Mouse (Mus musculus): ENCODE measurements at regions not wholly inside any gene's neighbourhood (a gene's known extent, or its start where the extent isn't known, plus 50 kb on each side); places are given as distances from the start of the nearest gene placed in this dataset.

GRCm38 (mm10) chr13:47953776-47954175 is 307.3 kb upstream of the Id4 start:
- no peak overlapping the region for H3K4me2 ChIP-seq
- no peak overlapping the region for H3K4me3 ChIP-seq
- peaks cover 29% of the 10 kb centered on the region for H3K4me1 ChIP-seq (replicated peaks)
- H3K27ac ChIP-seq (replicated peaks) = no peak overlapping the region
- H3K27me3 ChIP-seq = no peaks in the 10 kb centered on the region
- H3K36me3 ChIP-seq = no peaks in the 10 kb centered on the region
- no peak overlapping the region for H3K9ac ChIP-seq
- ATAC-seq (ENCODE audit: low FRiP score, low read depth) = no peak
- no peaks in the 10 kb centered on the region for H3K9me3 ChIP-seq
- WGBS = 63% methylated on average over 7 of the region's 7 CpGs

- H3K36me3 ChIP-seq = no peaks in the 10 kb centered on the region
- H3K9me3 ChIP-seq = no peaks in the 10 kb centered on the region
- no peak for ATAC-seq (ENCODE audit: low FRiP score, low read depth)
- H3K9ac ChIP-seq = no peak overlapping the region
- 46% methylated on average over 10 of the region's 10 CpGs for WGBS
- H3K27ac ChIP-seq (replicated peaks) = no peak overlapping the region
- H3K4me2 ChIP-seq = peak overlapping the region; percentile 32; the same call in 1 of the 2 replicates
- peaks cover 26% of the 10 kb centered on the region for H3K4me1 ChIP-seq (replicated peaks)
- no peaks in the 10 kb centered on the region for H3K27me3 ChIP-seq
- H3K4me3 ChIP-seq = no peak overlapping the region
These were observed 305.5 kb upstream of the Id4 start for GRCm38 (mm10) chr13:47955504-47955903.

- Histone ChIP-seq H3K36me3 (no peaks in the 10 kb centered on the region), H3K27ac (replicated peaks) (no peak overlapping the region), H3K4me1 (replicated peaks) (peaks cover 15% of the 10 kb centered on the region), H3K9me3 (no peaks in the 10 kb centered on the region), H3K9ac (no peak overlapping the region), H3K4me3 (no peak overlapping the region), H3K27me3 (no peaks in the 10 kb centered on the region), H3K4me2 (no peak overlapping the region)
- no peak for ATAC-seq (ENCODE audit: low FRiP score, low read depth)
- WGBS = 62% methylated on average over 11 of the region's 11 CpGs
These were observed 303.4 kb upstream of the Id4 start for GRCm38 (mm10) chr13:47957662-47958061.

GRCm38 (mm10) chr13:47974216-47974615 is 286.8 kb upstream of the Id4 start:
- H3K4me1 ChIP-seq (replicated peaks) = peaks cover 11% of the 10 kb centered on the region; the same call in 1 of the 2 replicates

GRCm38 (mm10) chr13:47974756-47975515 is 286.1 kb upstream of the Id4 start:
- Histone ChIP-seq H3K27me3 (no peaks in the 10 kb centered on the region), H3K36me3 (no peaks in the 10 kb centered on the region), H3K9ac (no peak overlapping the region), H3K27ac (replicated peaks) (no peak overlapping the region), H3K4me1 (replicated peaks) (peaks cover 11% of the 10 kb centered on the region; the same call in 1 of the 2 replicates), H3K9me3 (no peaks in the 10 kb centered on the region), H3K4me3 (no peak overlapping the region), H3K4me2 (peak overlapping the region; percentile 20)
- no peak for ATAC-seq (ENCODE audit: low FRiP score, low read depth)
- WGBS = 82% methylated on average over 16 of the region's 16 CpGs

More at GRCm38 (mm10) chr13:47974216-47974615, 286.8 kb upstream of the Id4 start:
- no peak overlapping the region for H3K27ac ChIP-seq (replicated peaks)
- WGBS = 23% methylated on average over 12 of the region's 12 CpGs
- H3K36me3 ChIP-seq = no peaks in the 10 kb centered on the region
- H3K9me3 ChIP-seq = no peaks in the 10 kb centered on the region
- H3K27me3 ChIP-seq = no peaks in the 10 kb centered on the region
- no peak overlapping the region for H3K4me3 ChIP-seq
- H3K4me2 ChIP-seq = peak overlapping the region; percentile 20
- no peak for ATAC-seq (ENCODE audit: low FRiP score, low read depth)
- no peak overlapping the region for H3K9ac ChIP-seq

- Histone ChIP-seq H3K4me3 (no peak overlapping the region), H3K9ac (no peak overlapping the region), H3K27me3 (no peaks in the 10 kb centered on the region), H3K4me1 (replicated peaks) (peaks cover 4% of the 10 kb centered on the region; the same call in 1 of the 2 replicates), H3K27ac (replicated peaks) (no peak overlapping the region), H3K4me2 (no peak overlapping the region), H3K36me3 (no peaks in the 10 kb centered on the region), H3K9me3 (no peaks in the 10 kb centered on the region)
- no peak for ATAC-seq (ENCODE audit: low FRiP score, low read depth)
- 40% methylated on average over 5 of the region's 5 CpGs for WGBS
These were observed 262.5 kb upstream of the Id4 start for GRCm38 (mm10) chr13:47998495-47998894.

GRCm38 (mm10) chr13:47999399-47999798 is 261.6 kb upstream of the Id4 start:
- Histone ChIP-seq H3K9ac (no peak overlapping the region), H3K4me2 (no peak overlapping the region), H3K27me3 (no peaks in the 10 kb centered on the region), H3K4me1 (replicated peaks) (peaks cover 4% of the 10 kb centered on the region; the same call in 1 of the 2 replicates), H3K9me3 (no peaks in the 10 kb centered on the region), H3K36me3 (no peaks in the 10 kb centered on the region), H3K27ac (replicated peaks) (no peak overlapping the region), H3K4me3 (no peak overlapping the region)
- peak; percentile 51; the same call in 1 of the 2 replicates for ATAC-seq (ENCODE audit: low FRiP score, low read depth)
- WGBS = 45% methylated on average over 4 of the region's 4 CpGs

GRCm38 (mm10) chr13:48003126-48003525 is 257.9 kb upstream of the Id4 start:
- Histone ChIP-seq H3K27me3 (no peaks in the 10 kb centered on the region), H3K9me3 (no peaks in the 10 kb centered on the region), H3K27ac (replicated peaks) (no peak overlapping the region), H3K4me3 (no peak overlapping the region), H3K4me2 (no peak overlapping the region), H3K36me3 (no peaks in the 10 kb centered on the region), H3K4me1 (replicated peaks) (peaks cover 4% of the 10 kb centered on the region; the same call in 1 of the 2 replicates), H3K9ac (no peak overlapping the region)
- no peak for ATAC-seq (ENCODE audit: low FRiP score, low read depth)
- 90% methylated on average over 4 of the region's 4 CpGs for whole genome bisulfite sequencing

- H3K4me3 ChIP-seq = no peak overlapping the region
- H3K4me2 ChIP-seq = no peak overlapping the region
- H3K27ac ChIP-seq (replicated peaks) = no peak overlapping the region
- H3K9ac ChIP-seq = no peak overlapping the region
- H3K9me3 ChIP-seq = no peaks in the 10 kb centered on the region
- 15% methylated on average over 7 of the region's 7 CpGs for WGBS
- no peaks in the 10 kb centered on the region for H3K27me3 ChIP-seq
- no peaks in the 10 kb centered on the region for H3K36me3 ChIP-seq
- no peaks in the 10 kb centered on the region; the same call in 1 of the 2 replicates for H3K4me1 ChIP-seq (replicated peaks)
- ATAC-seq (ENCODE audit: low FRiP score, low read depth) = no peak
These were observed 247.7 kb upstream of the Id4 start for GRCm38 (mm10) chr13:48013336-48013750.

GRCm38 (mm10) chr13:48015296-48015695 is 245.7 kb upstream of the Id4 start:
- 86% methylated on average over 4 of the region's 4 CpGs for WGBS
- Histone ChIP-seq H3K4me3 (no peak overlapping the region), H3K4me2 (no peak overlapping the region), H3K27me3 (no peaks in the 10 kb centered on the region), H3K36me3 (no peaks in the 10 kb centered on the region), H3K27ac (replicated peaks) (no peak overlapping the region), H3K9ac (no peak overlapping the region), H3K9me3 (no peaks in the 10 kb centered on the region), H3K4me1 (replicated peaks) (no peaks in the 10 kb centered on the region; the same call in 1 of the 2 replicates)
- no peak for ATAC-seq (ENCODE audit: low FRiP score, low read depth)

GRCm38 (mm10) chr13:48016051-48016450 is 245.0 kb upstream of the Id4 start:
- H3K4me1 ChIP-seq (replicated peaks) = no peaks in the 10 kb centered on the region; the same call in 1 of the 2 replicates
- no peaks in the 10 kb centered on the region for H3K9me3 ChIP-seq
- H3K27ac ChIP-seq (replicated peaks) = no peak overlapping the region
- no peaks in the 10 kb centered on the region for H3K36me3 ChIP-seq
- 91% methylated on average over 3 of the region's 3 CpGs for WGBS
- no peak overlapping the region for H3K4me2 ChIP-seq
- H3K9ac ChIP-seq = no peak overlapping the region
- H3K27me3 ChIP-seq = no peaks in the 10 kb centered on the region
- no peak for ATAC-seq (ENCODE audit: low FRiP score, low read depth)
- no peak overlapping the region for H3K4me3 ChIP-seq

- Histone ChIP-seq H3K9ac (no peak overlapping the region), H3K4me1 (replicated peaks) (no peaks in the 10 kb centered on the region; the same call in 1 of the 2 replicates), H3K4me2 (no peak overlapping the region), H3K27me3 (no peaks in the 10 kb centered on the region), H3K9me3 (no peaks in the 10 kb centered on the region), H3K36me3 (no peaks in the 10 kb centered on the region), H3K27ac (replicated peaks) (no peak overlapping the region), H3K4me3 (no peak overlapping the region)
- no peak for ATAC-seq (ENCODE audit: low FRiP score, low read depth)
- 94% methylated on average over 6 of the region's 6 CpGs for WGBS
These were observed 244.4 kb upstream of the Id4 start for GRCm38 (mm10) chr13:48016606-48017005.

Measured in hindbrain, embryonic 15.5 days (tissue).